Mouse (Mus musculus) ovary, postnatal 10 days (tissue): ENCODE data around the gene Serpinb1b.

Experiments used
- DNase-seq: peaks from one replicate; pipeline ENCODE4 v3.0.0; 2022; ENCODE audit warnings: low spot score

Gene Serpinb1b

DNA sequence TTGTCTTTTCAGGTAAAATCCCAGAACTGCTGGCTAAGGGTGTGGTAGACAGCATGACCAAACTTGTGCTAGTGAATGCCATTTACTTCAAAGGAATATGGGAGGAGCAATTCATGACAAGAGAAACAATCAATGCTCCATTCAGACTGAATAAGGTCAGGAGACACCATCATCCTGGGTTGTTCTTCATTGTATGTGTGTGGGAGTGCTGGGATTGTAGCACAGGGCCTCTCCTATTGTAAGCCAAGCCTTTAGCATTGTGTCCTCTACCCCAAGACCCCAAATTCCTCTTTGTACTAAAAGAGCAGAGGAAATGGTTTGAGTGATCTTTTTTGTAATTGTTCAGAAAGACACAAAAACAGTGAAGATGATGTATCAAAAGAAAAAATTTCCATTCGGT is 12.9 kb downstream of the Serpinb1b start:
- DNase-seq = no peak

DNA sequence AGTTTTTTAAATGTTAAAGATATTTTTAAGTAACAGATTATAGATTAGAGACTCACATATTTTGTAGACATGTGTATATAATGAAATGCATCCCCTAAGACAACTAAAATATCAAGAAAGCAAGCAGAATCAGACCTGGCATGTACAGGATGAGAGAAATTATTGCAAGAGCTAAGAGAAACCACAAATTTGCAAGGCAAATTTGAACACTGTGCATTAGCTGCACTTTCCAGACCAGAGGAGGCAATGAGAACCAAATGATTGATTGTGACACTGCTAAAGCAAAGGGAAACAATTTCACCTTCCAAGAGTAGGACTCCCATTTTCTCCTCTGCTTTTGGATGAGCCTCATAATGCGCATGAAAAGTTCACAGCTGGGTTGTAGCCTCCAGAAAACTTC is 17.2 kb downstream of the Serpinb1b start:
- DNase-seq = no peak

DNA sequence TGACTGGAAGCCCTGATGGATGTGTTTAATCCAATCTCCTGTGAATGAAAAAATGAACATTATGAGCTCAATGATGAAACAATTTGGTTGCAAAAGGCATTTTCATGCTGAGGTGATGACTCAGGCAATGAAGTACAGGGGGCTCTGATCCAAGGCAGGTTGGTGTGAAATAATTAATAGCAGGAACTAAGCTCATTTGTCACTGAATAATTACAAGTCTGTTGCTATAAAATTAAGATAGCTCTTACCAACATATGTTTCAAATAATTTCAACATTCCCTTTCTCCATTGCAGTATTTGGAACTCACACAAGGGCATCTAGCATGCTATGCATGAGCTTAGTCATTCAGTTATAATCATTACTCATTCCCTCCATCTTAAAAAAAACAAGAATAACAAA is 27.3 kb downstream of the Serpinb1b start:
- no peak for DNase-seq

DNA sequence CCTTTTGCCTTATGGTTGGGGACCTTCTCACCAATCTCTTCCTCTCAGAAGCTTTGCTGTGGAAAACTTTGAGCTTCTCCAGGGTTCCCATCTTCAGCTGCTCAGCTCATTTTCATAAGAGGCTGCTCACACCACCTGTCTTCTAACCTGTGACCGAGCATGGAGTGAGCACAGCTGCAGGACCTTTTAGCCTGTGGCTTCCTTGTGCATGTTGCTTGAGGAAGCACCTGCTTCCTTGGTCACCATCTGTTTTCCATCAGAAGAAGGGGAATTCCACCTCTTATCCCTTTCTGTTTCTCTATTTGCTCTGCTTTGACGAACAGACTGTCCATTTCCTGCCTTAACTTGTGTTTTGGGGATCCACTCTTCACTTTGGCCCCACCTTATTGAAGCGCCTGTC is 34.7 kb downstream of the Serpinb1b start:
- DNase-seq = no peak

DNA sequence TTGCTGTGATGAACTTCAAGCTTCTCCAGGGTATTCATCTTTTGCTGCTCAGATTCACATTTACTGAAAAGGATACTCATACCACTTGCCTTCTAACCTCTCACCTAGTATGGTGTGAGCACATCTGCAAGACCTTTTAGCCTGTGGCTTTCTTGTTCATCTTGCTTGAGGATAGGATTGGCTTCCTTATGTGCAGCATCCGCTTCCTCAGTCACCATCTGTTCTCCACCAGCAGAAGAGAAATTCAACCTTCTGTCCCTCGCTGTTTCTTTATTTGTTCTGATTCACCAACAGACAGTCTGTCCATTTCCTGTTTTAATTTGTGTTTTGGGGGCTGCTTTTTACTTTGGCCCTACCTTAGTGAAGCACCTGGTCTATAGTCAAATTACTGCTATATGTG is 59.3 kb downstream of the Serpinb1b start:
- no peak for DNase-seq

DNA sequence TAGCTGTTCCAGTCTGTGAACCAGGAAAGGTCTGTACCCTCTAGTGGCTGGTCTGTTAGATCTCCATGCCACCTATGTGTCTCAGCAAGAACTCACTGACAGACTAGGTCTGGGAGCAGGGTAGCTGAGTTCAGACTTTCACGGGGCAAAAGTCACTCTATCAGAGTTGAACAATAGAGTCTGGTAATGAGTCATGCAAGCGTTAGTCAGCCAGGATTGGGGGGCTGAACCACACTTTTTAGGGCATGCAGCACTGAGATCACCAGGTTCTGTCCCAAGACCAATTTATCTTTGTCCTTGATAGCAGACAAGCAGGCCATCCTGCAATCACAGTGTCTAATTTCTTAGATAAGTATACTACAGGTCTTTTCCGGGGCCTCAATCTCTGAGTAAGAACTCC is 63.1 kb downstream of the Serpinb1b start:
- no peak for DNase-seq
